Mouse (Mus musculus) ovary, postnatal 10 days (tissue): ENCODE measurements around the gene Serpina3k.
"Not testable (repeated sequence)": the region's sequence is repeated elsewhere in the genome, so short reads cannot be mapped to it uniquely, and the experiment has no call there.

Experiments used
- DNase-seq: peaks from one replicate; pipeline ENCODE4 v3.0.0; 2022; ENCODE audit warnings: low spot score

The Serpina3k gene

DNA sequence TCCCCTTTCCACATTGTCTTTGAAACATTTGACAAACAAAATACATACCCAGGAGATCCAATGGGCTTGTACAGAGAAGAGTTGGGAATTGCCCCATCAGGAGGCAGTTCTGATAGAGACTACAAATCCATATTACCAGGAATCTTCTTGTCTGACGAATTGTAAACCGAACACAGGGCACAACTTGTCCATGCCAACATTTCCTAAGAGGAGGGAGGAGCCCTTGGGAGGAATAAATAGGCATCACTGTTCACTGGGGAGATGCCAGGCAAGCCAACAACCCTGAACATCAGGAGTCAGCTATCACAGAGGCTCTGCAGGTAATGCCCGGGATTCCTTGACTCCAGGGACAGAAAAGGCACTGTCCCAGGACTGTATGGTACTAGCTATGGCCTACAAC, at the start of gene Serpina3k, which contains the start of gene Serpina3m:
TSS of gene Serpina3k (plus strand) at position 261 of the 400 bp plus-strand sequence.
TSS of gene Serpina3m (plus strand) at position 261 of the 400 bp plus-strand sequence.
- not testable (repeated sequence) for DNase-seq

DNA sequence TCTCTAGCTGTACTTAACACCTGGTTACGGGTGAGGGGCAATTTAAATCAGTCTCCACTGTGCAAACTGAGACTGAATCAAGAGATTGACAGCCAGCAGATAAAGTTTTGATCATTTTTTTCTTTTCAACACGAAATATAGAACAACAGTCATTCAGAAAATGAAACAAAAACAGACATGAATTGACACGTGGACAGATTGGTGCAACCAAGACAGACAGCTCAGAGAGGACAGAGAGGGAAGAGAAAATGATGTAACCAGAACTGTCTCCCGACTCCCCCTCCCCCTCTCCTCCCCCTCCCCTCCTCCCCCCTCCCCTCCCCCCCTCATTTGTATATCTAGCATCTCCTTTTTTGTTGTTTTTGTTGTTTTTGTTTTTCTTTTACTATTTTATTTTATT, 48.4 kb upstream of the Serpina3k start:
- DNase-seq, result no peak

DNA sequence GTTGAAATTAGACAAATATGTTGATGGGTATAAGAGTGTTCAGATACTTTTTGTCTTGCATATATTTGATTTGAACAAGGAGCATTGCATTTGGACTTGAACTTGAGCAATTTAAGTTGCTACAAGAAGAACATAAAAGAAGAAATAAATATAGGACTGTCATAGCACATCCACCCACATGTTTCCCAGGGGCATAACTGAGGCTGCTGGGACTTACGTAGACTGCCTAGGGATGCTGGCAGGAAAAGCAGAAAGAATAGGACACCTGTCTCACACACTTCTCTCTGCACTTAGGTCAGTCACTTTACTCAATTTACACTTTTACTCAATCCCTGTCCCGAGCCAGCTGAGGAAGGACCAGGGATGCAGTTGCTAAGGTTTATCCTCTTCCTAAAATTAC, 44.3 kb upstream of the Serpina3k start:
- DNase-seq, result no peak

DNA sequence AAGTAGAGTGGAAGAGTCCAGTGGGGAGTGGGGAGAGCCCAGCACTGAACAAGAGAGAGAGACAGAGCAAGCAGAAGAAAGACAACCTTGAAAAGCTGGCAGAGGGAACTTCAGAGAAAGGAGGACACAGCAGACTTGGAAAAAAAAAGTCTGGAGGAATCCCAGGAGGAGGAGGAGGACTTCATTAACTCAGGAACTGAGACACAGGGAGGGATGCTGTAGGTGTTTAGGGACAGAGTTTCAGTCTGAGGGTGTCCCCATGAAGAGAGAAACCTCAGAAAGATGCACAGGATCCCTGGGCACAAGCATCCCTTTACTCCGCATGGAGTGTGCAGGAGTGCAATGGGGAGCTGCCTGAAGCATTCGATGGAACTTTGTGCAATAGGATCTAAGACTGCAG, 40.2 kb upstream of the Serpina3k start:
- DNase-seq, result no peak

DNA sequence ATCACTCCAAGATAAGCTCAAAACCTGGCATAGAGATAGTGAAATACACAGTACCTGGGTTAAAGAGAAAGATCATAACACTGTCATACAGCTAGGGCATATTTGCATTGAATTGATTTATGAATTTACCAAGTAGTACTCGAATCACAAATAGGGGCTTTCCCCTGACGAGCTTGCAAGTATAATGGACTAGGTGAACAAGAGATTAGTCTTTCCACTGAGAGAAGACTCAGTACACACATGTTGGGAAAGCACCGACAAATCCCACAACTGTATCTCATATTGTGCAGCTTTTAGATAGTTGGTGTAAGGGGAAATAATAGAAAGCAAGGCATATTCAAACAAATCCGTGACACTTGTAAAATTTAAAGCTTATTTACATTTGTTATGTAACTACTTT, 32.3 kb upstream of the Serpina3k start:
- DNase-seq, result no peak

DNA sequence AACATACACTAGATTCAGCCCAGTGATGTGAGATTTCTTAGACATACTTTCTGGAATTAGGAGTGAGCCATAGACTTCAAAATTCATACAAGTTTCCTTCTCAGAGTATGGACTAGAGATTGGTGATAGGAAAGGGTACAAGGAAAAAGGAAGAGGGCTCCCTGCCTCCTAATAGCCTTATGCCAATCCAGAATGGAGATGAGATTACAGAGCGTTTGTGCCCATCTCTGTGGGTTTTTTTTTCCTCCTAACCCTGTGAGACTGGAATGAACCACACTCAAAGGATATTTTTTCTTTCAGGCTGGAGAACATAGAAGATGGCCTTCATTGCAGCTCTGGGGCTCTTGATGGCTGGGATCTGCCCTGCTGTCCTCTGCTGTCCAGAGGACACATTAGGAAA, 24.0 kb upstream of the Serpina3k start, which contains the start of gene Serpina3j:
TSS of gene Serpina3j (plus strand) at position 301 of the 400 bp plus-strand sequence.
- DNase-seq, result no peak

DNA sequence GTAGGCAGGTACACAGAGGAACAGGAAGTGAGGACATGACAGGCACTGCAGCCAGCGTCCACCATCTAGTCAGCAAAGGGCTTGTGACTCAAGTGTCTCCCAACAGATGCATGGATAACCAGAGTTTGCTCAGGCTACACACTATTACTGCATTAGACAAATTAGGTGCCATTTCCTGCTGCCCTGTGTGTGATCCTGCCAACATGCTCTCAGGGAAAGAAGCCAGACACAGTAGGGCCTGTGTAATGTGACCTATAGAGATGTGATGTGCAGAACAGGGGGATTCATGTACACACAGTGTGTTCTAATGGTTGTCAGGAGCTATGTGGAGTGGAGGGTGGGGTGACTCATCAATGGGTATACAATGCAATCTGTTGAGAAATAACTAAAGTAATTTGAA, 15.8 kb upstream of the Serpina3k start:
- DNase-seq, result no peak

DNA sequence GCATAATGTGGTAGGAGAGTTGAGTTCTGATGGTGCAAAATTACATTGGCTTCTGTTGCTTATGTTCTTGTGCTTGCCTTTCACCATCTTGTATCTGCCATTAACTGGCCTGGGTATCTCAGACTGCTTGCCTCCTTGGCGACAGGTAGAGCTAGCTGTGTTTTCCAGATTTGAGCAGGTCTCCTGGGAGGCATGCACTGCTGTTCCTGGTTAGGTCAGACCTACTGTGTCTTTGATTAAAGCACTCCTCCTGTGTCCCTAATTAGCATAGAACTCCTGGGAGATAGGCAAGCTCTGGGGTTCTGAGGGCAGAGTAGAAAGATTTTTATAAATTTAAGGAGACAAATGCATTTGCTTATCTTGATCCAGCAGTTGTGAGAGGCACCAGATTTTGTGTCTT, 6.6 kb upstream of the Serpina3k start:
- DNase-seq, result no peak

DNA sequence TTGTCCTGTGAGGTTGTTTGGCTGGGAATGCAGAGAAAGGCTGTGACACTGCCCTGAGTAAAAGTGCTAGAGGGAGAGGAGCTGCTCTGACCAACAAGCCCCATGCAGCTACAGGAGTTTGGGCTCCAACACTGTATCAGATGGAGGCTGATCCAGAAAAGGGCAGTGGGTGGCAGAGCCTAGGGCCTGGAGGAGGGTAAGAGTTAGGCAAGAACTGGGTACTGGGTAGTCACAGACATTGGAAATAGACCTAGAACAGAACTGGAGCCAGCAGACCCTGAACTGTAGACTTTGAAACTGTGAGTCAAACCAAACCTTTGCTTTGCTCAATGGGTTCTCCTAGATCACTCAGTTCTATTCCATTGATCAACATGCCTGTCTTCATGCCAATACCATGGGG, 1.4 kb upstream of the Serpina3k start:
- not testable (repeated sequence) for DNase-seq

DNA sequence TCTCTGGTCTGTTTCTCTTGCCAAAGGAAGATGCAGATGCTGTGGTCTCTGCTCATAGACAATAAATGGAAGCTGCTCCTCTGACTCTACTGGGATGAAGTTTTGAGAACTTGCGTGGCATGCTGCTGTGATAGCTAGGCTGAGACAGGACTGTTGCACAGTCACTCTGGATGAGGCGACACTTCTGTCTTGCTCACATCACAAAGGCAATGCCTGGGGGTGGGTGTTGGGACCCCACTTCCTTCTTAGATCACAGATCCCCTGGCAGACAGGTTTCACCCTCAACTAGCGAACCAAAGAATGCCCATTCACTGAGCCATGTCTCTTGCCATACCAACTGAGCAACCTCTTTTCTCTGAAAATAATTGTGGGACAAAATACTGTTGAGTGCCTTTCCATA, 419 bp downstream of the Serpina3k start:
- DNase-seq, result no peak

DNA sequence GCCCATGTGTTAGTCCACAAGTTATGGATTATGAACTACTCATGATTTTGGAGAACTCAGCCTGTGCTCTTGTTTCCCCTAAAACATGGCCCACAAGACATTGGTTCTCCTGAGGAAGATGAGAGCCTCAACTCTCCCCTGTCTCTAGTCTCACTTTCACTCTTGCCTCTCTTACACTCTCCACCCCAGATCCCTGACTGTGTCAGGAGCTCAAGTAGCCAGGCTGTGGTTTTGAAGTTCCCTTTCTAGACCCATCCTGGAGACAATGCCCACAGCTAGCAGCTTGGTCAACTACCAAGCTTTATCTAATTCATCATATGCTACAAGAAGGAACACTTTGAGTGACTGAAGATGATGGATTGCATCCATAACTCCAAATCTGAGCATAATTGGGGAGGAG, 4.2 kb downstream of the Serpina3k start:
- not testable (repeated sequence) for DNase-seq

DNA sequence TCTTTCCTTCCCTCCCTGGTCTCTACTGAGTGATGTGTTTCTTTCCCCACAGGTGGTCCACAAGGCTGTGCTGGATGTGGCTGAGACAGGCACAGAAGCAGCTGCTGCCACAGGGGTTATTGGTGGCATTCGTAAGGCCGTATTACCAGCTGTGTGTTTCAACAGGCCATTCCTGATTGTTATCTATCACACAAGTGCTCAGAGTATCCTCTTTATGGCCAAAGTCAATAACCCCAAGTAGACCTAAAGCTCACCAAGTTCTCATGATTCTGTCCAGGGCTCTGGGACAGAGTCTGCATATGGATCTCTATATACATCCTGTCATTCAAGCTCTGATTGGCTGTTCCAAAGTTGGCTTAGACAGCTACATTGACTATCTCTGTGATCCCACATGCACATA, 6.9 kb downstream of the Serpina3k start:
- DNase-seq, result no peak

DNA sequence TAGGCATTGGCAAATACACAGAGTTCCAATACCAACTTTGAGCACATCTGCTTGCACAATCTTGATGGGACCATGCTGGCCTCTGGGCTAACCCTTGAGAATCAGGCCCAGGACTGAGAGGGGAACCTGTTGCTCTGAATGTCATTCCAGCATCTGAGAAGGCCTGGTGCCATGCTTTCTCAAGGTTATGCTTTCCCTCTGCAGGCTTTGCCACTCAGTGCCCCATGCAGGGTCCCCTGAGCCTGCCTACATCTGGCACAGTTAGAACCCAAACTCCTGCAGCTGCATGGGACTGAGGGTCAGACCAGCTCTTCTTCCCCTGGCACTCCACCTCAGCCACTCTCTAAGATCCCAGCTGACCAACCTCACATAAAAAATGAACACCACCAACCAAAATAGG, 7.4 kb downstream of the Serpina3k start:
- no peak for DNase-seq

DNA sequence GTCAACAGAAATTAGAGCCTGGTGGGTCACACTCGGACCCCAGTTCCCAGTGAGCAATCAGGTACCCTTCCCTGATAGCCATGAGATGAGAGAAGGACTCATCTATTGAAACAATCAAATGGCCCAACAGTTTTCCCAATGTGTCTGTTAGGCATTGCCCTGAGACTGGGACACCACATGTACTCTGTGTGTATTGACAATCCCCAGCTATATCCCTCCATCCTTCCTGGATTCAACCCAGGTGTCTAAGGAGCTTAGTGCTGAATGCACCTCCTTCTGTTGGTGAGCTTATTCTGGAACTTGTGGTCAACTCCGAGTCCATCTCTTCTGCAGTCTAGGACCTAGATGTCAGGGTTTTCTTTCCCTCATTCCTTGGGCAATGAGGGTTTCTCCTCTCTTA, 8.8 kb downstream of the Serpina3k start:
- DNase-seq, result no peak

DNA sequence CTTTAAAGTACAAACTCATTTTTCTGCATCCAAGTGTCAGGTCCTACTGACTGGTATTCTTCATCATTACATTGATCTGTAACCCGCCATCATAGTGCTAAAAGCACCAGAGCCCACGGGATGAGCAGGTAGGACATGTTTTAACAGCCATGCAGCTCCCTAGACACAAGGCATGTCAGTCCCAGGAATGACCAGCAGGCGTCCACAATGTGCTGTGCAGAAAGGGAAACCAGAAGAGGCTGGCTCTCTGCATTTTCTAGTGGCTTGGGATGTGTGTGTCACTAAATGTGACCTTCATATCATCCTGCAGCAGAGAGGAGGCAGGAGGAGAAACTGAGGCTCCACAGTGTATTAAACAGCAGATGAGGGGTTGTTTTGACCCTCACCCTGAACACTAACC, 13.5 kb downstream of the Serpina3k start:
- DNase-seq, result peak; percentile 6

DNA sequence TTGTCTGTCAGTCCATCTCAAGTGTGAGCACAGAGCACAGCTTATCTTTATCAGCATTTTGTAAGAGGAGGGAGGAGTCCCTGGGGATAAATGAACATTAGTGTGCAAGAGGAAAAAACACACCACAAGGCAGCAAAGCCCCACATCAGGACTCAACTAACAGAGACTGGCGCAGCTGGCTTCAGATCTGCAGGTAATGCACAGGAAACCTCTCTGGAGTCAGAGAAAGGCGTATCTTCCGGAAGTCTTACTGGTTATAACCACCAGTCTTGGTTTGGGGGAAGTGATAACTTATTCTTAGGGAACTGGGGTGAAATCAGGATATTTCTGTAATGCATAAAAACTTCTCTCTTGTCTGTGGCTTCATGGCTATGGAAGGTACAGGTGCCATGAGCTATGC, 17.7 kb downstream of the Serpina3k start:
- no peak for DNase-seq

DNA sequence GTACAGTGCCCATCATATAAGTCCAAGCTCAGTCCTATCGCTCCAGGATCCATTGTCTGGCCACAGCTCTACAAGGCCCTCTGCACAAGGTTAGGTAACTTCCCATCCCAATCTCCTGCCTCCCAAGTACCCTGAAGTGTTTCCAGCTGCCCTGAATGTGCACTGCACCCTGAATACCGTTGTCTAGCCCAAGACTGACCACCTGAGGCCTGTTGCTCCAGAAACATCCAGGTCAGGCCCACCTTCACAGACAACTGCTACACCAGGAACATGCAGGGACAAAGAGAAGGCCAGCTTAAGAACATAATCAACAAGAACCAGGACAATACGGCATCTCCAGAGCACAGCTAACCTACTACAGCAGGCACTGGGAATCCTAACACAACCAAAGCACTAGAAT, 31.7 kb downstream of the Serpina3k start:
- DNase-seq, result no peak

DNA sequence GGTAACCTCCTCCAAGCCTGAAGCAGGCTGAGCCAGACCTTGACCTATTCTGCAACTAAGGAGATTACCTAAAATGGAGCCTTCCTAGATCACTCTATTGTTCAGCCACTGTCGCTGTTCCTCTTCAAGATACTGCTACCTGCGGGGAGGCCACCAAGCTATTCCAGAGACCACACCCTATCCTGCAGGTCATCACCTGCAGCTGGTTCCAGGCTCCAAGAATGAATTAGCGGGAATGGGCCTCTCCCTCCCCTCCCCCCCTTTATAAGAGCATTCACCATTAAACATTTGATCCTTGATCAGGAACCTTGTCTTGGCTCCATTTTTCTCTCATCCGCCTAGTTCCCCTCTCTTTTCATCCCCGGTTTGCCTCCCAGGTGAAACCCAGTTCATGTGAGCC, 38.9 kb downstream of the Serpina3k start:
- not testable (repeated sequence) for DNase-seq

DNA sequence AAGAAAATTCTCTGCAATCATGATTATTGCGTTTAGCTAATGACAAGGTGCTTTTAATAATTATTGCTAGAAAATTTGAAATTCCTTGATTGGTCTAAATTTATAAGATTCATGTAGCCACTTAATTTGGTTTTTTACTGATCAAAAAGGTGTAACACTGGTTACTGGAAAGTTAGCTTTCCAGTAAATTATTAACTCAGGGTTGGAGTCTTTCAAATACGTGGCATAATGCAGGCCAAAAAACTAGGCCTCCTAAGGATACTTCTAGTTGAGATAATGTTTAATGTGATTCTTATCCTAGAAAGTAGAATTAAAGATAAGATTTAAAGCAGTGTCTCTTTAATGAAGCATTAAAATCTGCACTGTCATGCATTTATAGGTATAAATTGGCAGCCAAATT, 40.1 kb downstream of the Serpina3k start:
- not testable (repeated sequence) for DNase-seq

DNA sequence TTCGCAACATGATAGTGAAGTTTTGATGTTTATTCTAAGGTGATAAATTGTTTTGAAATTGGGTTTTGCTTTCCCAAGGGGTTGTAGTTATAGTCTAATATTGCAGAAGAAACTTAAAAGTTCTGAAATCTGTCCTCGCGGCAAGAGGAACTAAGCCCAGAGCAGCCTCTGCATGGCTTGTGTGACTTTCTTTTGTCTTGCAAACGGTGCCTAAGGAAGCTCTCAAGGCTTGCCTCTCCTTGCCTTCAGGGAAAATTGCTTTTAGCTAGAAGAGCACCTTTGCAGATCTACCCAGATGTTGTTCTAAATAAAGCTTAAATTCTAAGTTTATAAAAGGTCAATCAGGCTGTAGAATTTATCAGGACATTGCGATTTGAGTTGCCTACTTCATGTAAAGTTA, 40.5 kb downstream of the Serpina3k start:
- DNase-seq, result not testable (repeated sequence)

DNA sequence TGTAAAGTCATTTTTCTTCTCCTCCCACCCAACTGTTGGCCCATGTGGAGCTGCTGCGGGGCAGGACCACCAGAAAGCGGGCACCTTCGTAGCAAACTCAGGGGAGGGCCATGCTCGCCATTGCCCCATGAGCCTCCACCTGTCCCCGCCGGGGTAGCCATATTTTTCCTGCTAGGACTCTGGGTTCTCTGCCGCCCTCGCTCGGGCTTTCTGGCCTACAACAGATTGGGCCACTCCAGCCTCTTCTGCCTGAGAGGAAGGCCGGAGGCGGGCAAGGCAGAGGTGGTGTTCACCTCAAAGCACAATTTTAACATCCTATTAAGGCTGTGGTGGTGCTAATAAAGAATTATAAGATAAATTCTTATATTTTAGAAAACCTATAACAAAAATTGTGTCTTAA, 41.6 kb downstream of the Serpina3k start:
- no peak for DNase-seq

DNA sequence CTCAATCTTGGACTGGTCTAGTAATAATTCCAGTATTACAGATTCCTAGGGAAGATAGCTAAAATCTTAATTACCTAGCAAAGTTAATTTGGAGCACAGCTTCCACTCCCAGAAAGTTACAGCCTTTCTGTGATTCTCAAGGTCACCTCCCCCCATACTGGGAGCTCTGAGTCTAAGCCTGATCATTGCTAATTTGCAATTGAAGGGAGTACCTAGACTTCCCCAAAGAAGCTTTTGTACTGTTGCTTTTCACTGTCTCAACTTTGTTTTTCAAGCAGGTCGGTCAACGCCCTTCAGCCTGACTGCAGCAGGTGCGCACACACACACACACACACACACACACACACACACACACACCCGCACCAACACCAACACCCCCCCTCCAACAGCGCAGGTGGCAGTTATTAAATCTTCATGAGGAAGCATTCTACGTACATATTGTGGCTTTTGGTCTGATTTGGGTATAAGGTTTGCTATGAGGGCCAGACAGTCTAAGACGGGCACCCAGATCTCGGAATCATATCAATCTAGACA, 42.9 kb downstream of the Serpina3k start:
- not testable (repeated sequence) for DNase-seq

DNA sequence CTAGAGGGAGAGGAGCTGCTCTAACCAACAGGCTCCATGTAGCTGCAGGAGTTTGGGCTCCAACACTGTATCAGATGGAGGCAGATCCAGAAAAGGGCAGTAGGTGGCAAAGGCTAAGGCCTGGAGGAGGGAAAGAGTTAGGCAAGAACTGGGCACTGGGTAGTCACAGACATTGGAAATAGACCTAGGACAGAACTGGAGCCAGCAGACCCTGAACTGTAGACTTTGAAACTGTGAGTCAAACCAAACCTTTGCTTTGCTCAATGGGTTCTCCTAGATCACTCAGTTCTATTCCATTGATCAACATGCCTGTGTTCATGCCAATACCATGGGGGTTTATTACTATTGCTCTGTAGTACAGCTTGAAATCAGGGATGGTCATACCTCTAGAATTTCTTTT, 47.7 kb downstream of the Serpina3k start:
- not testable (repeated sequence) for DNase-seq

DNA sequence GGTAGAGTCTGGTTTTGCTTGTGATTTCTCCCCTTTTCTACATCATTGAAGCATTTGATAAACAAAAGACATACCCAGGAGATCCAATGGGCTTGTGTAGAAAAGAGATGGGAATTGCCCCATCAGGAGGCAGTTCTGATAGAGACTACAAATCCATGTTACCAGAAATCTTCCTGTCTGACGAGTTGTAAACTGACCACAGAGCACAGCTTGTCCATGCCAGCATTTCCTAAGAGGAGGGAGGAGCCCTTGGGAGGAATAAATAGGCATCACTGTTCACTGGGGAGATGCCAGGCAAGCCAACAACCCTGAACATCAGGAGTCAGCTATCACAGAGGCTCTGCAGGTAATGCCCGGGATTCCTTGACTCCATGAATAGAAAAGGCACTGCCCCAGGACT, 48.6 kb downstream of the Serpina3k start:
- DNase-seq, result not testable (repeated sequence)

DNA sequence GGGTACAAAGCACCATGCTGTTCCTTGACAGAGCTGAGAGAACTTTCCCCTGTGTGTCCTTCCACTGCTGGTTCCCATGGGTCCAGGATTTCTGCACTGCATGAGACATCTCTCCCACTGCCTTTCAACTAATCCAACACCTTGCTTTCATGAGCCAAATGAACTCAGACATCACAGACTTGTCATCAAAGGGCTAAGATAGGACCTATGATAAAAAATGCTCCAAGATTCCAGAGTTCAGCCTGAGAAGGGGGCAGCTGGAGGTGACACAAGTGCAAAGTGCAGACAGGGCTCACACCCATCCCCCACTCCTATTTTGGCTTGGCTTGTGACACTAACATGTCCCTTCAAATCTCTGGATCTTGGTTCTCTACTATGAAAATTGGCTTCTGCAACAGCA, 50.2 kb downstream of the Serpina3k start:
- no peak for DNase-seq
